Mouse (Mus musculus) layer of hippocampus, adult 11-12 months (tissue): ENCODE data around the gene Rasl11a.
"Not testable (repeated sequence)": the region's sequence is repeated elsewhere in the genome, so short reads cannot be mapped to it uniquely, and the experiment has no call there.

Experiments used
- DNase-seq: peaks from one replicate; pipeline ENCODE4 v3.0.0; 2022; ENCODE audit warnings: low spot score

The Rasl11a gene

DNA sequence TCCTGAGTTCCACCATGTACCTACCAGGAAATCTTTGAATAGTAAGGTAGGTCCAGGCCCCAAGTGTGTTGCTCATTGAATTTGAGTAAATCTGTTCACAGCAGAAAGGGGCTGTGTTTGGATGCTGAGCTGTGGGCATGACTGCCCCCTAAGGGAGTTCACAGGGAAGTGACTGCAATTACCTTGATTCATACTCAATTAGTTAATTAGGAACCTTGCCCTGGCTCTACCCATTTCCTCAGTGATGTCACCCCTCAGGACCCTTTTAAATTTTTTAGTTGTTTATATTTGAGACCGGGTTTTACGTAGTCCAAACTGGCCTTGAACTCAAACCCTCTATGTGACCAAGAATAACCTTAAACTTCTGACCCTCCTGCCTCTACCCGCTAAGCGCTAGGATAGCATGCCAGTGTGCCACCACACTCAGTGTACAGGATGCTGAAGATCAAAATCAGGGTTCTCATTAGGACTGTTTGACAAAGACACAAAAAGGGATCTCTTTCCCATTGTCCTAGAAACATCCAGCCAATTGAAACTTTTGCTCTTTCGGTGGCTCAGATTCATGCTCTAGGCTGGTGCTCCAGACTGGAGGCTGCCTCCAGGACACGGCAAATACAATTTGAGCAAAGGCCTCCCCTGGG, 450 bp upstream of the Rasl11a start:
- DNase-seq = no peak

DNA sequence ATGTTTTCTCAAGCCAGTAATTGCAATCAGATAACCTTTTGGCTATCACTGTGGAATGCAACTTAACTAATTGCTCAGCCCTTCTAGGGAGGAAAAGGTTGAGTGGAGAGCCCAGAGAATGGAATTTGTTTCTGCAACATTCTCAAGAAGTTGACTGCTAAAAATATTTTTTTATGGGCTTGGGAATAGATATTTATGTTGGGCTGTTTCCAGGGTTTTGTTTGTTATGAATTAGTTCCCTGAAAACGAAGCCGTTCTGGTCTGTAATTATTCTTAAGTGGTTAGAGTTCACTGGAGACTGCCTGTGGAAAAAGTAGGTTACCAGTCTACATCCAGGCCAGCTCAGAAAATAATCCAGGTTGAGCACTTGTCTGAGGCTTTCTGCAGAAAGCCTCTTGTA, 1.6 kb downstream of the Rasl11a start:
- DNase-seq = no peak

DNA sequence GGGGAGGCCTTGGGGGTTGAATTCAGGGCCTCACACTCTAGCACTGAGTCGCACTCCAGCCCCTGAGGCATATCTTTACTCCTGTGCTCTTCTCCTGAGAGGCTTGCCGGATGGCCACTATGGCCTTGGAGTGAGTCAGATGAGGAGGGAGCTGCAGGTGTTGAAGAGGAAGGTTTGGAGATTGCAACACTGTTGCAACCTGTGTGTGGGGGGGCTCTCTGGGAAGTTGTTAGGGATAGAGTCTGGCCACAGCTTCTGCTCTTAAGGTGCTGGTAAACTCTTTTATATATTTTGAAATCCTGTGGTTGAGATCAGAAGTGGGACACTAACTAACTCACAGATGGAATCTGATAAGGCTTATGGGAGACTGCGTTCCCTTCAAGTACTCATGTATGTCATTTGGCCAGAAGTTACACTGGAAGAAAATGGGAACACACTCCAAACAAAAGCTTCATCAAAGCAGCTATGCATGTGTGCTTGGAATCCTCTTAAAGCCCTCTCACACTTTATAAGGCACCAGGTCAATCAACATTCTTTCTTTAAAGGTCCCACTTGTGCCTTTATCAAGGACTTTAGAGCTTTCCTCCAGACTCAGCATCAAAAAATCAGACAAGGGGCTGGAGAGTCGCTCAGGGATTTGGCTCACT, 4.2 kb downstream of the Rasl11a start:
- DNase-seq = no peak

DNA sequence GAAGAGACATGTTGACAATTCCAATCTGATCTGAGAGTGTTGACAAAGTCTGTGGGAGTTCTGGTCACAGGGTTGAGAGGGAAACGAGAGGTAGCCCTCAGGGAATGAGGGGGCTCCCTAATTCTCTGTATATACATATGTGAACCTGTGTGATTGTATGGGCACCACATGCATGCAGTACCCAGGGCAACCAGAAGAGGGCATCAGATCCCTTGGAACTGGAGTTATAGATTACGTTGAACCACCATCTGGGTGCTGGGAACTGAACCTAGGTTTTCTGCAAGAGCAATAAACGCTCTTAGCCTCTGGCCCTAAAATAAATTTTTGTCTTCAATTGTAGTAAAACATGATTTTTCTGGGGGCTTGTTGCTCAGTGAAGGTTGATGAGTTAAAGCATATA, 11.2 kb downstream of the Rasl11a start:
- DNase-seq = no peak

DNA sequence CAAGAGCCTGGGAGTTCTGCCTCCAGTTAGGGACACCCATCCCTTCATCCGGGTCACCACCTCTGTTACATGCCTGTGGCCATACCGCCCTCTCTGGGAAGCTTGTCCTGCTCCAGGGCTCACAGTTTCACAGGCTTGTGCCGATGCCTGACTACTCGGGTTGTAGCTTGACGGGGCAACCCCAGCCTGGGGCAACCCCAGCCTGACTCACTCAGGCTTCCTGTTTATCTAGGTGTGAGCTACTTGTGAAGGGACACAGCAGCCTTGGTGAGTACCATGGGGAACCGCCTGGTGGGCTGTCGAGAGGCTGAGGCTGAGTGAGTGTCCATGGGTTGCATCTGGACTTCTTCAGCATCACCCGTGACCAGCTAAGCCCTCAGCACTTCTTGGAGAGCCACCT, 12.7 kb downstream of the Rasl11a start:
- DNase-seq = no peak

DNA sequence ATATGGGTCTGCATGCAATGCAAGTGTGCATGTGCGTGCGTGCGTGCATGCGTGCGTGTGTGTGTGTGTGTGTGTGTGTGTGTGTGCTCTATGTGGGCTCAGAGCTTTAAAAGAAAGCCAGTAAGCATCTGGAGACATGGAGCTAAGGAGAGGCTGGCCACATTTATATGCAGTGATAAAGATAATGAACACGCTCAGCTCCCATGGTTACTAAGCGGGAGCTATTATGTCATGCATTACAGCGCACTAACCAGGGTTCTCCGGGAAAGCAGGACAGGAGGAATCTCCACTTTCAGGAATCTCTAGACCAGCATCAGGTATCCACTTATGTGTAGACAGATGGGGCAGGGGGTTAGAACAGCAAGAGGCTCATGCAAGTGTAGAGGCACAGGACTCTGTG, 13.9 kb downstream of the Rasl11a start:
- DNase-seq = no peak

DNA sequence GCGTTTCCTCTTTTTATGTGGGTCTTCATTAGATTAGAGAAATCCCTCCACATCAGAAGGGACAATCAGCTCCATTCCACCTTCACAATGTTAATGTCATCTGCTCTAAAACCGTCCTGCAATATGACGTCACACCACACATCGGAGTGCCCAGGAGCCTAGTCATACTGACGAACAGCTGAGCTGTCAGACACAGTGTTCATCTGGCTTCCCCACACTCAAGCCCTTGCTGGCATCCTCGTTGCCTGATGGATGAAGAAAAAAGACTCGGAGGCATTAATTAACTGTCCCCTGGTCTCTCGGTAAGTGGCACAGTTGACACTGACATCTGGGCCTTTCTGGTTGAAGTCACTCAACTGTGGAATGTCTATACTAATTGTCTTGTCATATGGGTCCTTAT, 14.4 kb downstream of the Rasl11a start:
- DNase-seq = no peak

DNA sequence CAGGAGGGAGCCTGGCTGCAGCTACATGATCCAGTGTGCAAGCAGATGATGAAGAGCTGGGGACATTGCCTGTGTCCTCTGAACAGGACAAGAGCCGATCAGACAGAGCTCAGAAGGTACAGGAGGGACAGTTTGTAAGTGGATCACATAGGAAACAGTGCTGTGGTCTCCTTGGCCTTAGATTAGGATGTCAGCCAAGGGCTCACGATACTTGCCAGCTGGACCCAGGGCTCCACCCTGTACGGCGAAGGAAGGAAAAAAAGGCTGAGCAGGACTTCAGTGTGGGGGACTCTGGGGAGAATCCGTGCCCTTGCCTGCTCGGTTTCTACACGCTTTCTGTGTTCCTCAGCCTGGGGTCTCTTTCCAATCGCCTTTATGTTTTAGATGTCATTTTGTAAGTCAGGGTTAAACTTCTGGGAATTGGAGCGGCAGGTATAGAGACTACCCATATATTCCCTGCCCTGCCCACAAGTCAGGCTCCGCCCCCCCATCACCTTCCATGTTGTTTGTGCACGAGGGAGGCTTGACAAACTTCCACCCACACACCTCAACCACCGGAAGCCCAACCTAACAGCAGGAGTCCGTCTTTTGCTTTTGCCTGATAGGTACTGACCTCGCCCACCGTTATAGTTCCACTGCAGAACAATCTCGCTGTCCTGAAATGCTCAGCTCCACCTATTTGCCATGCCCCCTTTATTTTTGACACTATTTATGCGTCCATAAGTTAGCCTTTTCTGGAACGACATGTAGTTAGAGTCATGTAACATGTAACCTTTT, 15.5 kb downstream of the Rasl11a start:
- no peak for DNase-seq

DNA sequence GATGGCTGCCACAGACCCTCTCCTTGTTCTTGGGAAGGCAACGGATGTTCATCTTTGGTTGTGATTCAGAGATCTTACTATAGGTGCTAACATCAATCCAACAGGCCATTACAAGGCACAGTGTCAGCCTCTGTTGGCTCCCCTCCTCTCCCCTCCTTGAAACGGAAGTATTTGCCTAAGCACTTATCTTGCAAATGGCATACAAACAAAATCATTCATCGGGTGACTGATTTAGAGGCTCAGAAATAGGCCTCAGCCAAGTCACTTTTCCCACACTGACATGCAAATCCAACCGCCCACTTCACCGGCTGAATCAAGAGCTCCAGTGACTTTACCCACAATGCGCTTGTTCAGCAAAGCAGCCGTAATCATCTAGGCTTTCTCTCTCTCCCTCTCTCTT, 16.7 kb downstream of the Rasl11a start:
- no peak for DNase-seq

DNA sequence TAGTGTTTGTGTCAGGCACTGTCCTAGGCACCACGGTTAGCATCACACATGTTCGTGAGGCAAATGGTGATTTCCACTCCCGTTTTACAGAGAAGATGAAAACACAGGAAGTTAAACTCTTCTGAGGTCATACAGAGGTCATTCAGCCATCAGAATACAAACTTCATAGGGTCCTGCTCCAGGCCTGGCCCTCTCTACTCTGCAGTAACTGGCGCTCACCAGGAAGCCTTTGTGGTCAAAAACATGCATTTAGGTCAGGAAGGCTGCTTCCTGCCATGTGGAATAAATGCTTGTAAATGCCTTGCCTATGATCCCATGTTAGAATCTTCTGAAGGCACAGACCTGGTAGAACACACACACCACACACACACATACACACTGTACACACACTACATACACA, 20.6 kb downstream of the Rasl11a start:
- no peak for DNase-seq

DNA sequence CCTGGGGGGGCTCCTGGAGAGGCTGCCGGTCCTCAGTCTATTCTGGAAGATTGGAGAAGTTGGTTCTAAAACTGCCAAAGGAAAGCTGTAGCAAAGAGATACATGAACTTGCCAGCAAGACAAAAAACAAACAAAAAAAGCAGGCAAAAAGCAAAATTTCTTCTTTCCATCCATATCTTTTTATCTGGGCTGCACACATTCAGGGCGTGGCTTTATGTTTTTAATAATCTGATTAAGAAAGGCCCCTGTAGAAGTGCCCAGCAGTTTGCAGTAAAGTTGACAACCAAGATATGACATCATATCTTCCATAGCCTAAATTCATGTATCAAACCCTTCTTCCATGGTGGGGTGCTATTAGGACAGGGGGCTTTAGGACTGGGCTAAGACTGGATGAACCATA, 21.4 kb downstream of the Rasl11a start:
- DNase-seq = no peak

DNA sequence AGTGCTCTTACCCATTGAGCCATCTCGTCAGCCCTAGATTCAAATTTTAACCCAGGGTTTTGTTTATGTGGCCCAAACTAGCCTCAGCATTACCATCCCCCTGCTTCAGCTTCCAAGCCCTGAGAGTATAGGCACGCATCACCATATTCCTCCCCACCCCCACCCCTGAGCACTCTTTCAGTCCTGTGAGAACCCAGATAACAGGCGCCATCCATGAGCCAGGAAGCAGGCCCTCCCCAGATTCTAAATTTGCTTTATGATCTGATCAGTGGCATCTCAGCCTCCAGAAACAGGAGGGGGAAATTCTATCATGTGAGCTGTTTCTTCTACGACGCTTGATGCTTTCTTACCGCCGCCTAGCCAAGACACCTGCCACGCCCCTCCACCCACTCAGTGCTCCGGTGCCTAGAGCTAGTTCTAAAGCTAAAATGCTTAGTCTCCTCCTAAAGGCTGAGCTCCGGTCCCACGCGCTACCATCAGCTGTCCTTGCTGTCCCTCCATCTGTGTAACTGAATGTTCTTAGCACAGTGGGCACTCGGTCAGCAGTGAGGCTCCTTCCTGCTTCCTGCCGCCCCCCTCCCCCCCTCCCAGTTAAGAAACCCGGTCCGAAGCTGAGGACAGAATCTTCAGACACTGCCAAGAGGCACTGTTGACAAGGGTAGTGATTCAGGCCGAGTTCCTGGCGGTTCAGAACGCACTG, 22.5 kb downstream of the Rasl11a start:
- DNase-seq = peak; percentile 76

DNA sequence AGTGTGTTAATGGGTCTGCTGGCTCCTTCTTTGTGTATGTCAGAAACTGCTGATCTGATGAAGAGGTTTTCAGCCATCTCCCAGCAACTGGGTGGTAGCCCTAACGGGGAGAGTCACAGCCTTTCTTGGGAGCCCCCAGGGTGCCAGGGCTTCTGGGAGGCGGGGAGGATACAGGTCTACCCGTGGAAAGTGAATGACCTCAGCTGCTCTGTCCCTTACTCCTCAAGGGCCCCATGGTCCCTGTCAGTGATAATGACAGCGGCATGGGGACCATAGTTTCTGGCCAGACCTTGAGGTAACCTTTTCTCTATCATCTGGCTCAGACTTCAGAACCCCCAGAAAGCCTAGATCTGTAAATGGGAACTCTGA, 23.1 kb downstream of the Rasl11a start:
- no peak for DNase-seq

DNA sequence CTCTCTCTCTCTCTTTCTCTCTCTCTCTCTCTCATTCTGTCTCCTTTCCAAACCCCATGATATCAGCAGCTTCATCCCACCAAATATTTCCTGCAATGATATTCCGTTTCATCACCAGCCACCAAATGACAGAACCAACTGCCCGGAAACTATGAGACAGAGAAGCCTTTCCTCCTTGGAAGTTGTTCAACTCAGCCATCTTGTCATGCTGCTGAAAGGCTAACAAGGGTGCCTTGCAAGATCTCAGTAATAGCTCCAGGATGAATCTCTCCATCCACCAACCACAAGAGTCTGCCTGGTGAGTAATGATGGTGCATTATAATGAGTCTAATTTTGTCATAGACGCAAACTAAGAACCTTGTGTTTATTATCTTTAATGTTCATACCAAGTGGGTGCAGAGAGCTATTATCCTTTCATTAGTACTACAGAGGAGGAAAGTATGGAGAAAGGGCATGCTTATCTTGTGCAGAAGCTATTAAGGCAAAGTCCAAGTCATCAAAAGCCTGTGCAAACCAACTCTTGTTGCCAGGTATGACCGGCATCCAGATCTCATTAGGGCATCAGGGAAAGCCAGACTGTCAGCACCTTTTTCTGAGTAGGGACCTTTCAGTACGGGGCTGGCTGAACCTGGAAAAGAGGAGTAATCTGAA, 28.2 kb downstream of the Rasl11a start:
- DNase-seq = no peak

DNA sequence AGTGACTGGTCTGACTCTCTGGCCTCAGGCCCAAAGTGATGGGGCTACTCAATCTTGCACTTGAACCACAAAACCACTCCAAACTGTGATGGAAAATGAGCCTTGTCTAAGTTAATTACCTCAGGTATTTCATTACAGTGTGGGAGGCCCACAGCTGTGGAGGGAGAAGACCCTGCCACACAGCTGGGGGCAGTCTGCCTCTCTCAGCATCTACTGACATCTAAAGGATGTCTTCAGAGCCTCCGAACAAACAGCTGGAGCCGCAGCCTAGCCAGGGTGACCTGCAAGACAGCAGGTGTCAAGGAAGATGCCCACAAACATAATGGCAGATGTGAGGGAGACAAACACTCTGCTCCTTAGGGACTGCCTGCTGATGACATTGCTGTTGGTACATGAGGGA, 31.2 kb downstream of the Rasl11a start:
- no peak for DNase-seq

DNA sequence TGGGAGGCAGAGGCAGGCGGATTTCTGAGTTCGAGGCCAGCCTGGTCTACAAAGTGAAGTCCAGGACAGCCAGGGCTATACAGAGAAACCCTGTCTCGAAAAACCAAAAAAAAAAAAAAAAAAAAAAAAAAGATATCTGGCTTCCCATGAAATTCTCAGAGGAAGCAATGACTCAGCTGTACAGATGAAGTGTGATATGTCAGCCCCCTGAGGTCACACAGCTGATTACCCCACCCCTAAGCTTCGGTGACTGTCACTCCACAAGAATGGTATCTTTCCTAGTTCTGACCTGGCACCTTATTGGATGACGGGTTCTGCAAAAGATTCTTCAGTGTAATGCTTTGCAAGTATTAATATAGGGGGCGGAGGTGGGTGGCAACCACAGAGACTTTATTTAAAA, 33.0 kb downstream of the Rasl11a start:
- DNase-seq = not testable (repeated sequence)

DNA sequence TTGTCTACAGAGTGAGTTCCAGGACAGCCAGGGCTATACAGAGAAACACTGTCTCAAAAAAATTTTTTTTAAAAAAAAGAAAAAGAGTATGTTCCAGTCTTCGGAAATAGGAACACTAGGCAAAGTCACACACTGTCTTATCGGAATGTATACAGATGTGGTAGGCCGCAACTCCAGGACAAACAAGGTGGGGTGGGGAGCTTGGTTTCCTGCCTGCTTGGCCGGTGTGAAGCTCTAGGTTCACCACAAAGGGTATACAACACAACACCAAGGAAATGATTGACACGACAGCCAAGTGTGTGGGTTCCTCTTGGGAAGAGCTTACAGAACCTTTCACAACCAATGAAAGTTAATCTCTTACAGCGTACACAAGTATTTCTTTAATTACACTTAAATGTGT, 37.4 kb downstream of the Rasl11a start:
- DNase-seq = no peak

DNA sequence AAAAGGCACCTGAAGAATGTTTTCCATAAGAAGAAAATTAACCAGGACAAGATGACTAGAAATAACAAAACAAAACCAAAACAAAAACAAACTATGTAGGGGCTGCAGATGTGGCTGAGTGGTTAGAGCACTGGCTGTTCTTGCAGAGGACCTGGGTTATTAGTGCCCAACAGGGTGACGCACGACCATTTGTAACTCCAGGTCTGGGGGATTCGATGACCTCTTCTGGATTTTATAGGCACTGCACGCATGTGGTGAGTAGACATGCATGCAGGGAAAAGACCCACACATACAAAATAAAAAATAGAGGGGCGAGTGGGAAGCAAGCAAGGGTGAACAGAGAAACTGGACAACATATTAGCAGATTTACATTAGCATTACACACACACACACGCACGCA, 38.2 kb downstream of the Rasl11a start:
- no peak for DNase-seq

DNA sequence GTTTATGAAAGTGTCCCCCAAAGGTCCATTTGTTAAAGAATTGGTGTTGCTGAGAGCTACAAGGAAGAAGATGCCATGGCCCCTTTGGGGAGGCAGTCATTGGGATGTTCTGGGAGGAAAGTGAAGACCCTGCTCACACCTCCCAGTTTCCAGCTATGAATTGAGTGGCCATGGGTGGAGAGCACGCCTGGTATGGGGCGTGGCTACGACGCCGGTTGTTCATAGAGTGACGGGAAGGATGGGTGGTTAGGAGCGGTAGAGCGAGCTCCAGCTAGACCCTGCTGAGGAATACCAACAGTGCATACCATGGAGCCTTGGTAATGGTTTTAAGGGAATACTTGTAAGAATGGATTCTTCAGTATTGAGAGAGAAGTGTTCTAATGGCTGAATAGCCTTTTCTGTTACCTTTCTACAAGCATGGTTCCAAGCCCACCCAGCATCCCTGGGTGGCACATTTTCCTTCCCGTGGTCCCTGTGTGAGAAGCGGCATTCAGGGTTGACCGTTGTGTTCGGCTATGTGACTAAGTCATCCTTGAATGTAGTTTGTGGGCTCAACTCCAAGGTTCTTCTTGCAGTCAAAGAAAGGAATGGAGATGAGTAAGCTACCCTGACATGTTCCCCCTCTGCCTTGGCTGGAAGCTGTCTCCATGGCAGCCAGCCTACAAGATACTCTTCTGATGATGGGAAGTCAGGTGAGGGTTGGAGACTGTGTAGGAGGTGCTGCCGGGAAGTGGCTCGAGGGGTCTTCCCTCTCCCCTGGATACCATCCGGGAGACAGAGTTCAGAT, 38.8 kb downstream of the Rasl11a start:
- no peak for DNase-seq

DNA sequence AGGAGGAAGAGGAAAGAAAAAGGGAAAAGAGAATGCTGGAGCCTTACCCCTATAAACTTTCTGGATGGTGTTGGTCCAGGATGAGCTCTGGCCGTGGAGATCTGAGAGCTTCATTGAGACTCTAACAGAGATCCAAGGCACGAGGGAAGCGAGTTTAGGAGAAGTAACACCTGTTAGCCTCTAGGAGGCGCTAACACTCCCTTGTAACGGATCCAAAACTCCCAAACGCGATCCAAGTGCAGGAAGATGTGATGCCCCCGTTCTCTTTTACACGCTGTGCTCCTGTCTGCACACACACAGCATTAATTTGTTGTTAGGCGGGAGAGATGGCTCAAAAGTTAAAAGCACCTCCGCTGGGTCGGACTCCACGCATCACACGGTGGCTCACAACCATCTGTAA, 46.3 kb downstream of the Rasl11a start:
- no peak for DNase-seq

DNA sequence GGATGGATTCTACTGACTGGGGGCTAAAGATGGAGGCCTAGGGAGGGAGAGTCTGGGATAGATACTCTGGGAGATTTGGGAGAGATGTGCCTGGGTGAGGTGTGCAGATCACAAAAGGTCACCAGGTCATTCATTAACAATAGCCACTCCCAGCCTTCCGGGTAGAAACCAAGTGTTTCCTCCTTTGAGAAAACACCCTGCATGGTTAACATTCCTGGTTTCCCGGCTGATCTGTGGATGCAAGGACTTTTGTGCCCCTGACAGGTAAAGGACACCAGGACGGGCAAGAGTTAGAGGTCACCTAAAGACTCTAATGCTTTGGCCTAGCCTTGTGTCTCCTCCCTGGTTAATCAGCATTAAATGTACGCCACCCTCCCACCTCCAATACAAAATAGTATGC, 48.0 kb downstream of the Rasl11a start:
- no peak for DNase-seq
